Mouse (Mus musculus) urinary bladder, postnatal 10 days (tissue): Measurements from ENCODE around the gene Ddx27.

Source experiments
- DNase-seq: peaks from one replicate; pipeline ENCODE4 v3.0.0; 2022; ENCODE audit warnings: low spot score

Ddx27 gene

GRCm38 (mm10) chr2:167081639-167082038 is 66.6 kb downstream of the Ddx27 start:
- DNase-seq = no peak
